Mouse (Mus musculus) heart, embryonic 16.5 days (tissue): ENCODE results near the gene Rnf40. TPM values are rescaled to one million over a fixed set of nuclear protein-coding genes. Genes with fewer than 3 reads are reported as not detected.

Experiments used
- ATAC-seq: fragments of 200-750 bp; cut with Nextera tagmentation; replicated peaks from 2 replicates; pipeline ENCODE4 v1.8.0; 2017; ENCODE audit warnings: moderate number of reproducible peaks; ENCODE audit not compliant: insufficient read depth, low FRiP score; ENCODE audit errors: extremely low read depth
- H3K27ac ChIP-seq: fragments of 300-500 bp; sonication (generic); 2 replicates; pipeline ENCODE4 v1.5.1; 2014; ENCODE audit warnings: mild to moderate bottlenecking, low read length, control low read depth, moderate library complexity
- H3K27me3 ChIP-seq: fragments of 300-500 bp; sonication (generic); 2 replicates; pipeline ENCODE4 v1.6.1; 2014; ENCODE audit warnings: low read length, mixed read lengths; ENCODE audit not compliant: control insufficient read depth, insufficient read depth
- H3K36me3 ChIP-seq: fragments of 300-500 bp; sonication (generic); 2 replicates; pipeline ENCODE4 v1.6.1; 2014; ENCODE audit not compliant: control insufficient read depth, insufficient read depth
- H3K4me1 ChIP-seq: fragments of 300-500 bp; sonication (generic); 2 replicates; pipeline ENCODE4 v1.6.1; 2014; ENCODE audit warnings: low read length, mixed read lengths; ENCODE audit not compliant: control insufficient read depth, insufficient read depth
- H3K4me2 ChIP-seq: fragments of 300-500 bp; sonication (generic); 2 replicates; pipeline ENCODE4 v1.6.1; 2014; ENCODE audit warnings: low read depth, mild to moderate bottlenecking, control low read depth, low read length
- H3K4me3 ChIP-seq: fragments of 300-500 bp; sonication (generic); 2 replicates; pipeline ENCODE4 v1.5.1; 2014; ENCODE audit warnings: mild to moderate bottlenecking, control low read depth, low read length
- H3K9ac ChIP-seq: fragments of 300-500 bp; sonication (generic); 2 replicates; pipeline ENCODE4 v1.6.1; 2014; ENCODE audit warnings: low read length, control low read depth
- H3K9me3 ChIP-seq: fragments of 300-500 bp; sonication (generic); replicated peaks from 2 replicates; pipeline ENCODE4 v1.6.1; 2016; ENCODE audit warnings: low read length; ENCODE audit not compliant: control insufficient read depth
- WGBS: fragments of 180-500 bp; shearing (Covaris S2); extraction: QIAGEN DNeasy Blood & Tissue Kit; methylation state at CpG from one replicate; pipeline ENCODE4 v1.1.7; 2014; 5-methylcytosine and 5-hydroxymethylcytosine counted together
- polyA plus RNA-seq: library from polyadenylated mRNA; unstranded; fragments of >200 nt; fragmentation: Nextera tagmentation; extraction: Ambion mirVana; gene quantifications from 2 replicates; pipeline ENCODE4 v1.2.1, GENCODE M21; 2015

The Rnf40 gene
- polyA plus RNA-seq, 1 experiment from 2014 or later = 31.1 TPM

- Histone ChIP-seq H3K36me3 (peaks cover 69% of the 10 kb centered on the region), H3K4me1 (peaks cover 16% of the 10 kb centered on the region), H3K9ac (no peak overlapping the region), H3K27ac (no peak overlapping the region), H3K27me3 (no peaks in the 10 kb centered on the region), H3K4me3 (no peak overlapping the region), H3K9me3 (no peaks in the 10 kb centered on the region), H3K4me2 (no peak overlapping the region)
- 87% methylated on average over 14 of the region's 14 CpGs for WGBS
- ATAC-seq = no peak
These were observed 4.0 kb downstream of the Rnf40 start for GRCm38 (mm10) chr7:127592575-127592974.

GRCm38 (mm10) chr7:127596747-127597146, 8.2 kb downstream of the Rnf40 start:
- no peak overlapping the region for H3K4me2 ChIP-seq
- no peaks in the 10 kb centered on the region for H3K9me3 ChIP-seq
- no peak overlapping the region for H3K4me3 ChIP-seq
- no peaks in the 10 kb centered on the region for H3K27me3 ChIP-seq
- no peak for ATAC-seq
- peaks cover 90% of the 10 kb centered on the region for H3K36me3 ChIP-seq
- H3K27ac ChIP-seq = no peak overlapping the region
- no peaks in the 10 kb centered on the region for H3K4me1 ChIP-seq
- 94% methylated on average over 17 of the region's 17 CpGs for WGBS
- no peak overlapping the region for H3K9ac ChIP-seq

- no peak overlapping the region for H3K27ac ChIP-seq
- 94% methylated on average over 7 of the region's 7 CpGs for WGBS
- no peaks in the 10 kb centered on the region for H3K27me3 ChIP-seq
- ATAC-seq = no peak
- H3K4me3 ChIP-seq = no peak overlapping the region
- H3K9ac ChIP-seq = no peak overlapping the region
- no peaks in the 10 kb centered on the region for H3K4me1 ChIP-seq
- no peak overlapping the region for H3K4me2 ChIP-seq
- H3K9me3 ChIP-seq = no peaks in the 10 kb centered on the region
- H3K36me3 ChIP-seq = peaks cover 68% of the 10 kb centered on the region
These were observed 12.0 kb downstream of the Rnf40 start for GRCm38 (mm10) chr7:127600612-127601011.

DNA sequence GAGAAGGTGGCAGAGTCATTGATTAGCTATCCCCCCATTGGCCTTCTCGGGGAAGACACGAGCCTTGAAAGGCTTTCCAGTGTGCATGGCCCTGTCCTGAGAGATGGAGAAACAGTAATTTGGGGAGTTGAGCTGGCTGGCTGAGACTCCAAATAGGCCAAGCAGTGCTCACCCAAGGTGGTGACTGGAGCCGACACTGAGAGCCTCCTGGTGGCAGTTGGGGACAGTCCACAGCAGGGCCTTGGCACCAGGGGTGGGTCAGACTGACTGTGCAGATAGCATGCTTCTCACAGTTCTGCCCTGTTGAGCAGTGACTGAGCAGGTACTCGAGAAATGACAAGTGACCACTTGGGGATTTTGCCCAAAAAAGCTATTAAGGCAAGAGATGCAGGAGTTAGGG, 13.2 kb downstream of the Rnf40 start:
- H3K4me3 ChIP-seq = no peak overlapping the region
- no peaks in the 10 kb centered on the region for H3K27me3 ChIP-seq
- ATAC-seq = no peak
- H3K27ac ChIP-seq = no peak overlapping the region
- H3K9ac ChIP-seq = no peak overlapping the region
- H3K36me3 ChIP-seq = peaks cover 57% of the 10 kb centered on the region
- H3K4me1 ChIP-seq = no peaks in the 10 kb centered on the region
- H3K9me3 ChIP-seq = no peaks in the 10 kb centered on the region
- WGBS = 81% methylated on average over 4 of the region's 4 CpGs
- no peak overlapping the region for H3K4me2 ChIP-seq

GRCm38 (mm10) chr7:127602903-127603302, 14.3 kb downstream of the Rnf40 start:
- no peak for ATAC-seq
- H3K4me3 ChIP-seq = no peak overlapping the region
- WGBS = 86% methylated on average over 2 of the region's 2 CpGs

DNA sequence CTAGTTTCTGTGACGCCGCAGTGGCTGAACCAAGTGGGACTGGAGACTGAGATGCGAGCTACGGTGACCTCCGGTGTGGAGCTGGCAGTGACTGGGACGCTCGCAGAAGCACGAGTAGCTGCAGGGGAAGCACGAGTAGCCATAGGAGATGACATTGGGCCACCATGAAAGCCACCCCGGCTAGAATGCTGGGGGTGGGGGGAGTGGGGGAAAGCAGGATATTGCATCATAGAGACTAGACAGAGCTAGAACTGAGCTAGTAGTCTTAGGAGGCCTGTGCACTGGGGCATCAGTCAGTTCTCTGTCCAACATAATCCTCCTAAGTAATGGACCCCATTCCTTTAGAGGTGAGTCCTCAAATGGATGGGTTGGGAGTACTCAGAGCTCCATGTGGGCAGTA, 15.7 kb downstream of the Rnf40 start:
- Histone ChIP-seq H3K27ac (no peak overlapping the region), H3K27me3 (no peaks in the 10 kb centered on the region), H3K9me3 (no peaks in the 10 kb centered on the region), H3K4me1 (no peaks in the 10 kb centered on the region), H3K4me3 (no peak overlapping the region), H3K9ac (no peak overlapping the region), H3K36me3 (peaks cover 50% of the 10 kb centered on the region), H3K4me2 (no peak overlapping the region)
- no peak for ATAC-seq
- WGBS = 89% methylated on average over 10 of the region's 10 CpGs

More at GRCm38 (mm10) chr7:127602903-127603302, 14.3 kb downstream of the Rnf40 start:
- no peaks in the 10 kb centered on the region for H3K9me3 ChIP-seq
- no peak overlapping the region for H3K4me2 ChIP-seq
- H3K27me3 ChIP-seq = no peaks in the 10 kb centered on the region
- no peak overlapping the region for H3K27ac ChIP-seq
- H3K4me1 ChIP-seq = no peaks in the 10 kb centered on the region
- no peak overlapping the region for H3K9ac ChIP-seq
- H3K36me3 ChIP-seq = peaks cover 52% of the 10 kb centered on the region

- Histone ChIP-seq H3K9ac (no peak overlapping the region), H3K27me3 (no peaks in the 10 kb centered on the region), H3K4me3 (no peak overlapping the region), H3K36me3 (peaks cover 58% of the 10 kb centered on the region), H3K27ac (no peak overlapping the region), H3K4me1 (no peaks in the 10 kb centered on the region), H3K9me3 (peaks cover 5% of the 10 kb centered on the region), H3K4me2 (no peak overlapping the region)
- no peak for ATAC-seq
- WGBS = 80% methylated on average over 6 of the region's 6 CpGs
These were observed 18.6 kb downstream of the Rnf40 start for GRCm38 (mm10) chr7:127607150-127607549.

GRCm38 (mm10) chr7:127611011-127611410, 22.4 kb downstream of the Rnf40 start:
- Histone ChIP-seq H3K27ac (no peak overlapping the region), H3K4me1 (peaks cover 14% of the 10 kb centered on the region), H3K27me3 (no peaks in the 10 kb centered on the region), H3K9ac (no peak overlapping the region), H3K36me3 (peaks cover 53% of the 10 kb centered on the region), H3K4me3 (no peak overlapping the region), H3K4me2 (no peak overlapping the region), H3K9me3 (peaks cover 5% of the 10 kb centered on the region)
- no peak for ATAC-seq
- 96% methylated on average over 29 of the region's 29 CpGs for WGBS

DNA sequence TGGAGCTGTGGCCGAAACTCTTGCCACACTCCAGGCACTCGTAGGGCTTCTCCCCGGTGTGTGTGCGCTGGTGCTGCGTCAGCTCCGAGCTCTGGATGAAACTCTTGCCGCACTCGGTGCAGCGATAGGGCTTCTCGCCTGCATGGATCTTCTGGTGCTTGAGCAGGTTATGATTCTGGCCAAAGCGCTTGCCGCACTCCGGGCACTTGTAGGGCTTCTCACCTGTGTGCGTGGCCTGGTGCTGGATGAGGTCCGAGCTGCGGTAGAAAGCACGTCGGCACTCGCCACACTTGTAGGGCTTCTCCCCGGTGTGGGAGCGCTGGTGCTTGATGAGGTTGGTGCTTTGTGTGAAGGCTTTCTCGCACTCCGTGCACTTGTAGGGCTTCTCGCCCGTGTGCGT, 23.0 kb downstream of the Rnf40 start:
- Histone ChIP-seq H3K36me3 (peaks cover 53% of the 10 kb centered on the region), H3K4me1 (peaks cover 17% of the 10 kb centered on the region), H3K27me3 (no peaks in the 10 kb centered on the region), H3K9me3 (peaks cover 5% of the 10 kb centered on the region), H3K27ac (no peak overlapping the region), H3K4me3 (no peak overlapping the region), H3K4me2 (no peak overlapping the region), H3K9ac (no peak overlapping the region)
- ATAC-seq = no peak
- WGBS = 96% methylated on average over 26 of the region's 26 CpGs
